Mouse (Mus musculus) heart, adult 10 weeks (tissue): Measurements from ENCODE around the gene Tnfsf12. TPM values are rescaled to one million over a fixed set of nuclear protein-coding genes. Genes with fewer than 3 reads are reported as not detected.

Source experiments
- polyA plus RNA-seq: library from polyadenylated mRNA; stranded (reverse); fragments of 350-450 nt; fragmentation: Illumina TruSeq; extraction: RNeasy Lipid Tissue Mini Kit (QIAGEN cat#74804); gene quantifications from one replicate; pipeline ENCODE4 v1.2.3, GENCODE M21; 2014; ENCODE audit warnings: low read depth, low replicate concordance

The Tnfsf12 gene
- polyA plus RNA-seq, result 19.9 TPM

DNA sequence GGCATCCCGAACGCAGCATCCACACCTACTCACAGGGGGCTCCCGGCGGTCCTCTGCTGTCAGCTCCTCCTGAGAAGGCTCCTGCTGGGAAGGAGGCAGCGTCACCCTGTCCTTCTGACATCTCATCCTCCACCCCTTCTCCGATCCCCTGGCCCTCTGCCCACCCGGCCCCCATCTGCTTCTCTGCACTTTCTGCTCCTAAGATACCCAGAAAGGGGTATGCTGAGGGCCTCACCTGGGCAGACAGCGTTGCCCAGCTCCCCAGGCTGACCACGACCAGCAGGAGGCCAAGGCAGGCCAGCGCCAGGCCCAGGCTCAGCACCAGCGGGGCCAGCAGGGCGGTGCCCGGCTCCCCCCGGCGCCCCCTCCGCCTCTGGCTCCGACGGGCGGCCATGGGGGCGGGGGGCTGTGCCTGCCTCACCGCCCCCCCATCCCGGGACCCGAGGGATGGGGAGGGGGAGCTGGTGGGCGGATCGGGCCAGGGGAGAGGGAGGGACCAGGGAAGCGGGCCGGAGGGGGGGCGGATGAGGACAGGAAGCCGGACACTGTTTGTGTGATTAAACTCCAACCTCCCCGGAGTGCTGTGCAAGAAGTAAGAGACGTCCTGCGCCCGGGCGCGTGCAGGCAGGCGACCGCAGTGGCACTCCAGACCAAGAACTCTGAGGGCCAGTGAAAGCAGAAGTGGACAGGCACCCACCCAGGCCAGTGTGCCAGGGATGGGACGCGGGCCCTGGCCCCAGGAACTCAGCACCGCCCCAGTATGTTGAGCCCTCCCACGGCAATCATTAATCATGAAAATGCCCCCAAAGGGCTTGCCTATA is at the start of gene Tnfsf12, which contains the start of gene Tnfsfm13:
Gene Tnfsf12, minus strand, starts transcription at position 489 of the 821 bp plus-strand sequence.
Gene Tnfsfm13, minus strand, starts transcription at position 738 of the 821 bp plus-strand sequence.

DNA sequence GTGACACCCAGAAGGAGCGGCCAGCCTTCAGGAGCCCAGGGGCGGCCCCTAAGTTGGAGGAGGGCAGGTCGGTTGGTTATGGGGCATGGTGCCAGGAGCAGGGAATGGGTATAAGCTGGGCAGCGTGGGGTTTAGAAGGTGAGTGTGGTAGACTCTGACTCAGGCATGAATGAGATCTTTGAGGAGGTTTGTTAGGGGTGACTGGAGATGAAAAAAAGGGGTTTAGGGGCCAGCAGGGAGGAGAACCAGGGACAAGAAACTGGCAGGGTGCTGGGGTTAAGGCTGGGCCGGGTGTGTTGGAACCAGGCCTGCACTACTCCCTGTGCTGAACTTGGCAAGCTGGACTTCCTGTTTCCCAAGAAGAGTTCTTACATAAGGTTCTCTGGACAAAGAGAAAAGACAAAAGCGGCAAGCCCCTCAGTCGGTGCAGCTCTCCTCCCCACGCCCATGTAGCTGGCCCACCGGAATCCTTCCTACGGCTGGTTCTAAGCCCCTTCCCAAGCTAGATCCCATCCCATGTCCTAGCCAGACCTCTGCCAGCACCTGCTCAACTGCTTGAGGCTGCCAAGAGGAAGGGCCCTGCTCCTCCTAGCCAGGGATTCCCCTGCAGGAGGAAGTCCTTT is 10.0 kb downstream of the Tnfsf12 start, which contains the start of gene Tnfsf13:
Gene Tnfsf13, minus strand, starts transcription at position 259 of the 623 bp plus-strand sequence.

DNA sequence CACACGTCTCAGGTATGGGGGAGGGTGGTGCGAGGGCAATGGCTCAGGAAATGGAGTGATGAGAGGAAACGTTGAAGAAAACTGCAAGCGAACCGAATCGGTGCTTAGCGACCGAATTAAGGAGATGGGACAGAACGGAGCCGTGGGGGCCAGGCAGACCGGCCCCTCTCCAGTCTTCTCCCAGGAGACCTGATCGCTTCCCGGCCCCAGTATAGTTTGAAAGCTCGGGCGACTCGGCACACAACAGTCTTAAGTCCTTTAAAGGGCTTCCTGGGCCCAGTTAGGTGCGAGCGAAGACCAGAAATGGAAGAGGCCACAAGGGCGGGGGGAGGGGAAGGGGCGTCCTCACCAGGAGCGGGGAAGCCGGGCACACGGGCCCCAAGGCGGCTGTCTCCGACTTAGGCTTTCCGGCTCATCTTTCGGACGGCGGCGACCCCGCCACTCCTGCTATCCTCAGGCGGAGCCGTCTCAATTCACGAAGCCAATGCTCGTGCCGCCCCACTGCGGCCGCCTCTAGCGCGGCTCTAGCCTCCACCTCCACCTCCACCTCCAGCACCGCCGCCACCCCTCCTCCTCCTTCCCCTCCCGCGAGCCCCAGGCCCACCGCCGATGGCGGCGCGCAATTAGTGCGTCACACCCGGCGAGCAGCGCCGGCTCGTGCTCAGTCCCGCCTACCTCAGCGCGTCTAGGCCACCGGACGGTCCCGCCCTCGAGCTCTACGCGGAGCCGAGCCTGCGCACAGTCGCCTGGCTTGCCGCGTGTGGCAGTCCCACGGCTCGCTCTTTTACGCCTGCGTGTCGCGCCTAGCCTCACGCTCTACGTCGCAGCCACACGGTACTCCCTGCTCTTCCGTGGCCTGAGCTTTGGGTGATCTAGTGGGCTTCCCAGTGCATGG is 14.1 kb downstream of the Tnfsf12 start, which contains the start of gene Senp3:
Gene Senp3, minus strand, starts transcription at position 771 of the 895 bp plus-strand sequence.

DNA sequence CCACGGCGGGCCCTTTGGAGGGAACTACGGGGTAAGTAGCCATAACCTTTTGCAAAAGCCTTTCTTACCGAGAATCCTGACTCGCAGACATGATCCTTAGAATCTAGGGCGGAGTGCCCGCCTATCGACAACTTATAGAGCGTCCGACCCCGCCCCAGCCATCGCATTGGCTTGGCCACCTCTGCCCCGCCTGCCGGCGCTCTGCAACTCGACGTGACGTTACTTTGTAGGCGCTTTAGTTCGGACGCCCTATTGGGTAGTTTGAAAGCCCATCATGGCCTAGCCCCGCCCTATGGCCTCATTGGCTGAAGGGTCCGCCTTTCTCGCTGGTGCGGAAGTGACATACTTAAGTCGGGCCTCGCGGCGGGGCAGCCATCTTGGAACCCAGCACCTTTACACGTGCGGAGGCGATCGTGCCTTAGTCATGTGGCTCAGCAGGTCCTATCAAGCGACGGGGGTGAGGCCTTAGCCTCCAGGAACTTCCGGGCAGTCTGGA is 23.4 kb downstream of the Tnfsf12 start, which contains the start of gene Eif4a1:
Gene Eif4a1, minus strand, starts transcription at position 213 of the 496 bp plus-strand sequence.

DNA sequence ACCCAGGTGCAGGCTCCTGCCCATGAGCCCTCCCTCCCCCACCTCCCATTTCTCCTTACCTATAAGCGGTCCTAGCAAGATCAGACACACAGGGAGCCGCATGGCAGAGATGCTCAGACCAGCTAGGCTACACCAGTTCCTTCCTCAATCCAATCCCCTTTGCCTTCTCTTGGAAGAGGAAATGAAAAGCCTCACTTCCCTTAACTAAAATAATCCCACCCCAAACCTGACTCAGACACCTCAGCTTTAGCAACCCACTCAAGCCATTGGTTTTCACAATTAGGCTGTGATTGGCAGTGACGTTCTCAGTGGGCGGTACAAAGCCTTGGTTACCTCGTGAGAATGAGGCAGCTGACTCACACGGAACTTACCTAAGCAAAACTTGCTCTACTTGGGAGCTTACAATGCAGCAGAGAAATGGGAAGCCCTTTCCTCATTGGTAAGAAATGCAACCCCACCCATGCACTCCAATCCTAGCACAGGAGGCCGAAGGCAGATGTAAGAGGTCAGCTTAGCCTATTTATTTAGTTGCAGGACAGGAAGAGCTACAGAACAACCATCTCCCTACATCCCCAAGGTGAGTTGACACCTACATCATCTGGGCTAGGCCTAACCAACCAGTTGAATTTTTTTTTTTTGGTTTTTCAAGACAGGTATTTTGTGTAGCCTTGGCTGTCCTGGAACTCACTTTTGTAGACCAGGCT is 29.5 kb downstream of the Tnfsf12 start, which contains the start of gene Cd68:
Gene Cd68, minus strand, starts transcription at position 193 of the 704 bp plus-strand sequence.

DNA sequence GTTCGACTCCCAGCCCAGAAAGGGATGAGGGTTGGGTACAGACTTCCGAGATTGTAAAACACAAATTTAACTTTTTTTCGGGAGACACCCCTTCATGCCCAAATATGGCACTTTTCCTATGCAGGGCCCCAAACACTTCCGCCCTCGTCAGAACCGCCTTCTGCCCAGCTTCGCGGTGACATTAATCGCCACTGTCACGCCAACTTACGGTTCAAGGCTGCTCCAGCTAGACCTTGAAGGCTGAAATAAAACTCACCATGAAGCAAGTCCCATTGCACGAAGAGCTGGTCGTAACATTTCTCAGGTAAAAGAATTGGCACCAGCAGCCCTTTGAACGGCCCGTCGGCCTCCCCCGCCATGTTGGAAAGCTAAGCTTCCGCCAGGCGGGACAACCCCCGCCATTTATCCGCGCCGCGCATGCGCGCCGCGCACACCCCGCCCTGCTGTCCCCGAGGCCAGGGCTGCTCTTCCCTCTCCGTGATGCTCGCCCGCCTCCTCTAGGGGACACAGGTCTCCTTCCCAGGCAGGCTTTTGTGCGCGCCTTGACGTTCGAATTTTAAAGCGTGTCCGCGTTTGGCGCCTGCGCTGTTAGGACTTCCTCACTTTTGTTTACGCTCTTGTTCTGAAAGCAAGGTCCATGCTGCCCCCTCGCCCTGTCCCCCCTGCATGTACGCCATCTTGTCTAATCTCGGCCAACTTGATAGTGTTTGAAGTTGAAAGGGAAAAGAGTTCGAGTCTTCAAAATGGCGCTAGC is 33.3 kb downstream of the Tnfsf12 start, which contains the start of gene Mpdu1:
Gene Mpdu1, minus strand, starts transcription at position 430 of the 754 bp plus-strand sequence.

DNA sequence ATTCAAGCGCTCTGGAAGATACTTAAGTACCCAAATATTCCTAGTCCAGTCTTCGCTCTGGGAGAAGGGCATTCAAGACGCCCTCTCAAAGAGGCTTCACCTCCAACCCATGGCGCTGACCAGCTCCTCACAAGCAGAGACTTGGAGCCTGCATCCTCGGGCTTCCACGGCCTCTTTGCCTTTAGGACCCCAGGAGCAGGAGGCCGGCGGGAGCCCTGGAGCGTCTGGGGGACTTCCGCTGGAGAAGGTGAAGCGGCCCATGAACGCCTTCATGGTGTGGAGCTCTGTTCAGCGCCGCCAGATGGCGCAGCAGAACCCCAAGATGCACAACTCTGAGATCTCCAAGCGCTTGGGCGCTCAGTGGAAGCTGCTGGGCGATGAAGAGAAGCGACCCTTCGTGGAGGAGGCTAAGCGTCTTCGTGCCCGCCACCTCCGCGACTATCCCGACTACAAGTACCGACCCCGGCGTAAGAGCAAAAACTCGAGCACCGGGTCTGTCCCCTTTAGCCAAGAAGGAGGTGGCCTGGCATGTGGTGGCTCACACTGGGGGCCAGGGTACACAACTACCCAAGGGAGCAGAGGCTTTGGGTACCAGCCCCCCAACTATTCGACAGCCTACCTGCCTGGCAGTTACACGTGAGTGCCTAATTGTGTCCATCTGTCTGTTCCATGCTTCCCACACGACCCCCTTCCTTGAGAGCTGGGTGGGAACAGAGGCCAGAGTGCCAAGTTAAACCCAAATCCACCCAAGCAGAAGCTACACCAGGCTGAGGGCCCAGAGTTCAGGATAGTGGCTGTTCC is 40.2 kb downstream of the Tnfsf12 start, which contains the start of gene Sox15:
Gene Sox15, plus strand, starts transcription at position 51 of the 801 bp plus-strand sequence.

Other genes with a start within 250 kb of the Tnfsf12 start
- gene Dnah2, start 146.7 kb downstream of the Tnfsf12 start, polyA plus RNA-seq, result 0.13 TPM
- 54.0 TPM for gene Efnb3, start 135.6 kb downstream of the Tnfsf12 start, polyA plus RNA-seq
- 7.1 TPM for gene Wrap53, start 115.6 kb downstream of the Tnfsf12 start, polyA plus RNA-seq
- gene Trp53, start 115.5 kb downstream of the Tnfsf12 start, polyA plus RNA-seq, result 15.7 TPM
- gene Atp1b2, start 89.9 kb downstream of the Tnfsf12 start, polyA plus RNA-seq, result 18.5 TPM
- gene Shbg, start 77.9 kb downstream of the Tnfsf12 start, polyA plus RNA-seq, result not detected
- gene Sat2, start 73.8 kb downstream of the Tnfsf12 start, polyA plus RNA-seq, result 7.8 TPM
- gene Fxr2, start 62.9 kb downstream of the Tnfsf12 start, polyA plus RNA-seq, result 102 TPM
- not detected for gene Sox15, start 40.5 kb downstream of the Tnfsf12 start, polyA plus RNA-seq
- 26.2 TPM for gene Mpdu1, start 33.2 kb downstream of the Tnfsf12 start, polyA plus RNA-seq
- gene Cd68, start 29.7 kb downstream of the Tnfsf12 start, polyA plus RNA-seq, result 10.7 TPM
- 274 TPM for gene Eif4a1, start 23.4 kb downstream of the Tnfsf12 start, polyA plus RNA-seq
- gene Senp3, start 13.8 kb downstream of the Tnfsf12 start, polyA plus RNA-seq, result 55.9 TPM
- 3.4 TPM for gene Tnfsf13, start 10.1 kb downstream of the Tnfsf12 start, polyA plus RNA-seq
- 10.4 TPM for gene Tnfsfm13, start 249 bp upstream of the Tnfsf12 start, polyA plus RNA-seq
- 20.8 TPM for gene Polr2a, start 62.8 kb upstream of the Tnfsf12 start, polyA plus RNA-seq
- gene Slc35g3, start 66.1 kb upstream of the Tnfsf12 start, polyA plus RNA-seq, result not detected
- 24.0 TPM for gene Zbtb4, start 70.1 kb upstream of the Tnfsf12 start, polyA plus RNA-seq
- 7.0 TPM for gene Chrnb1, start 100.1 kb upstream of the Tnfsf12 start, polyA plus RNA-seq
- 3.8 TPM for gene Fgf11, start 106.0 kb upstream of the Tnfsf12 start, polyA plus RNA-seq
- gene Tmem102, start 109.8 kb upstream of the Tnfsf12 start, polyA plus RNA-seq, result not detected
- gene Gm39566, start 119.4 kb upstream of the Tnfsf12 start, polyA plus RNA-seq, result not detected
- gene Spem2, start 122.6 kb upstream of the Tnfsf12 start, polyA plus RNA-seq, result not detected
- gene Spem1, start 126.3 kb upstream of the Tnfsf12 start, polyA plus RNA-seq, result not detected
- gene Nlgn2, start 141.9 kb upstream of the Tnfsf12 start, polyA plus RNA-seq, result 5.0 TPM
- 282 TPM for gene Tmem256, start 142.7 kb upstream of the Tnfsf12 start, polyA plus RNA-seq
- 23.8 TPM for gene Plscr3, start 150.5 kb upstream of the Tnfsf12 start, polyA plus RNA-seq
- not detected for gene Tnk1, start 162.9 kb upstream of the Tnfsf12 start, polyA plus RNA-seq
- gene Tmem95, start 182.2 kb upstream of the Tnfsf12 start, polyA plus RNA-seq, result not detected
- 4.2 TPM for gene Kctd11, start 185.6 kb upstream of the Tnfsf12 start, polyA plus RNA-seq
- gene Acap1, start 199.7 kb upstream of the Tnfsf12 start, polyA plus RNA-seq, result 0.81 TPM
- 2.9 TPM for gene 2810408A11Rik, start 205.1 kb upstream of the Tnfsf12 start, polyA plus RNA-seq
- gene Neurl4, start 205.2 kb upstream of the Tnfsf12 start, polyA plus RNA-seq, result 37.7 TPM
- gene Gps2, start 218.0 kb upstream of the Tnfsf12 start, polyA plus RNA-seq, result 44.4 TPM
- 482 TPM for gene Eif5a, start 226.1 kb upstream of the Tnfsf12 start, polyA plus RNA-seq
- 32.3 TPM for gene Ybx2, start 239.9 kb upstream of the Tnfsf12 start, polyA plus RNA-seq